Mouse (Mus musculus) embryo, embryonic 11 days (tissue): ENCODE measurements around the gene Pskh1.

Experiments used
- DNase-seq: peaks from one replicate; pipeline ENCODE4 v3.0.0-alpha.2; 2015

Gene Pskh1

GRCm38 (mm10) chr8:105893339-105893738 lies 6.9 kb upstream of the Pskh1 start, which contains the start of gene Nrn1l:
Gene Nrn1l, plus strand, starts transcription at chr8:105893567.
- peak; percentile 86 for DNase-seq

- DNase-seq = no peak
Measured at GRCm38 (mm10) chr8:105897801-105898480, 2.3 kb upstream of the Pskh1 start.

- DNase-seq = no peak
Measured at GRCm38 (mm10) chr8:105900941-105901616, 838 bp downstream of the Pskh1 start.

GRCm38 (mm10) chr8:105919390-105919789 lies 19.1 kb downstream of the Pskh1 start:
- DNase-seq = no peak

- no peak for DNase-seq
Measured at GRCm38 (mm10) chr8:105925123-105925522, 24.9 kb downstream of the Pskh1 start.

- peak; percentile 75 for DNase-seq
Measured at GRCm38 (mm10) chr8:105930602-105931001, 30.4 kb downstream of the Pskh1 start.

GRCm38 (mm10) chr8:105931271-105931670 lies 31.0 kb downstream of the Pskh1 start:
- no peak for DNase-seq

- no peak for DNase-seq
Measured at GRCm38 (mm10) chr8:105932525-105932924, 32.3 kb downstream of the Pskh1 start.

GRCm38 (mm10) chr8:105933762-105934161 lies 33.5 kb downstream of the Pskh1 start, which contains the start of gene Ctrl:
Gene Ctrl, minus strand, starts transcription at chr8:105933862.
- no peak for DNase-seq

GRCm38 (mm10) chr8:105935105-105935504 lies 34.9 kb downstream of the Pskh1 start:
- no peak for DNase-seq

- peak; percentile 9 for DNase-seq
Measured at GRCm38 (mm10) chr8:105935863-105936603, 35.8 kb downstream of the Pskh1 start.

GRCm38 (mm10) chr8:105936866-105937475 lies 36.7 kb downstream of the Pskh1 start:
- peak; percentile 94 for DNase-seq

GRCm38 (mm10) chr8:105937496-105938305 lies 37.5 kb downstream of the Pskh1 start:
- DNase-seq = peak; percentile 38

GRCm38 (mm10) chr8:105938306-105938669 lies 38.0 kb downstream of the Pskh1 start, which contains the start of gene Psmb10:
Gene Psmb10, minus strand, starts transcription at chr8:105938444.
- DNase-seq = peak; percentile 31

- DNase-seq = no peak
Measured at GRCm38 (mm10) chr8:105942026-105942425, 41.8 kb downstream of the Pskh1 start.

GRCm38 (mm10) chr8:105942542-105942941 lies 42.3 kb downstream of the Pskh1 start:
- no peak for DNase-seq

GRCm38 (mm10) chr8:105943321-105943739 lies 43.1 kb downstream of the Pskh1 start, which contains the start of gene Lcat:
Gene Lcat, minus strand, starts transcription at chr8:105943382.
- no peak for DNase-seq

GRCm38 (mm10) chr8:105949350-105949749 lies 49.1 kb downstream of the Pskh1 start:
- DNase-seq = no peak

GRCm38 (mm10) chr8:105951057-105951659 lies 50.9 kb downstream of the Pskh1 start:
- no peak for DNase-seq

- no peak for DNase-seq
Measured at GRCm38 (mm10) chr8:105956556-105956955, 56.3 kb downstream of the Pskh1 start.

GRCm38 (mm10) chr8:105957813-105958212 lies 57.6 kb downstream of the Pskh1 start:
- DNase-seq = no peak

- no peak for DNase-seq
Measured at GRCm38 (mm10) chr8:105959350-105959749, 59.1 kb downstream of the Pskh1 start.
